Mouse (Mus musculus): ENCODE data around the gene Bex6. TPM values are rescaled to one million over a fixed set of nuclear protein-coding genes. Genes with fewer than 3 reads are reported as not detected.
A peak's percentile ranks its signal among the peaks of the same experiment; 100 is the strongest.

The Bex6 gene
- polyA plus RNA-seq (2015; fragmentation: Nextera tagmentation; extraction: Ambion mirVana): 1.3 and 1.5 TPM in 2 replicates

DNA sequence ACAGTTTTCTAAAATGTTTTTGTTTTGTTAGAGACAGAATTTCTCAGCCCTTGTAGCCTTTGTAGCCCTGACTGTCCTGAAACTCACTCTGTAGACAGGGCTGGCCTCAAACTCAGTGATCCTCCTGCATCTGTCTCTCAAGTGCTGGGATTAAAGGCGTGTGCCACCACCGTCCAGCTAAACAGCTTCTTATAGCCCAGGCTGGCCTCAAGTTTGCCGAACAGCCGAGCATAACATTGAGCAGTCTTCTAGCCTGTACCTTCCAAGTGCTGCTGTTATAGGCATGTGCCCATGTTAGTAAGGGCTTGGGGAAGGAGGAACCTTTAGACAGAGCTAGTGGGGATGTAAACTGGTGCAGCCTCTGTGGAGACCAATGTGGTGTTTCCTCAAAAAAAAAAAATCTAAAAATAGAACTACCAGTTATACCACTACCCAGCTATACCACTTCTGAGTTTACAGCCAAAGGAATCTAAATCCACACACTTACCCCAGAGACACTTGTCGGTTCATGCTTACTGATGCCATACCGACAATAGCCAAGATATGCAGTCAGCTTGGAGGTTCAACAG, at the start of gene Bex6:
TSS of gene Bex6 (plus strand) at position 491 of the 569 bp plus-strand sequence.
- DNase-seq (no peak), ATAC-seq (ENCODE audit: low read depth) (no peak)
- H3K36me3 ChIP-seq: no peaks in the 10 kb centered on the region
- peak within 1 kb of the TSS; percentile 83; the same call in 1 of the 2 replicates for H3K27ac ChIP-seq
- 33% methylated on average over 6 of the region's 6 CpGs for WGBS (ENCODE audit: insufficient replicate concordance)
- no peak within 1 kb of the TSS for H3K9ac ChIP-seq
- H3K4me3 ChIP-seq (replicated peaks): no peak within 1 kb of the TSS
- no peak within 1 kb of the TSS for H3K4me2 ChIP-seq
- no peaks in the 10 kb centered on the region for H3K27me3 ChIP-seq
- H3K4me1 ChIP-seq (replicated peaks): peaks cover 26% of the 10 kb centered on the region
- no peaks in the 10 kb centered on the region for H3K9me3 ChIP-seq (replicated peaks)

DNA sequence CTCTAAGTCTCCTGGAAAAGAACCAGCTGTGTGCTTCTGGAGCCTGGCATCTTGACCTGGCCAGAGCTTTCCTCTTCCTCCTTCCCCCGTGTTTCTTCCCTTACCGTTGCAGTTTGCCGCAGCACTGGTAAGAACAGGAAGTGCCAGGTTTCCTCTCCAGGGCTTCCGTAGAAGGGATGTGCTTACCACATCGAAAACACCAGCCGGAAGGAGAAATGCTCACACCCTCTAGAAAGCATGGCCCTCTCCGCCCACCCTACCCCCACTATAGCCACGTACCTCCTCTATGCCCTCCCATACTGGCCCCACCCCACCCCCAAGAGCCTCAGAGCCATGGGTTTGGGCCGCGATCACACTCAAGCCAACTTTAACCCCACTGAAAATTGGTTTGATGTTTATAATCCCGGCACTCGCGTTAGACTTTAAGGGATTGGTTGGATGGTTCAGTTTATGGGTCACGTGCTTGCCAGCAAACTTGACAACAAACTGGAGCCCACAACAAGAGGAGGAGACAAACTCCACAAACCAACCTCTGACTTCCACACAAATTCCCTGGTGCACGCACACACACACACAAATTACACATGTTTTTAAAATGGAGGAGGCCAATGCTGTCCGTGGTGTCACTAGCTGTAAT, 49.3 kb upstream of the Bex6 start:
- WGBS (ENCODE audit: insufficient replicate concordance): 15% methylated on average over 16 of the region's 16 CpGs
- DNase-seq (peak; percentile 49), ATAC-seq (ENCODE audit: low read depth) (peak; percentile 86)
- peak overlapping the region; percentile 78 for H3K4me2 ChIP-seq
- H3K36me3 ChIP-seq: no peaks in the 10 kb centered on the region
- H3K27ac ChIP-seq: peak overlapping the region; percentile 53
- peaks cover 29% of the 10 kb centered on the region for H3K4me1 ChIP-seq (replicated peaks)
- H3K9ac ChIP-seq: peak overlapping the region; percentile 70
- H3K4me3 ChIP-seq (replicated peaks): peak overlapping the region; percentile 61
- no peaks in the 10 kb centered on the region for H3K9me3 ChIP-seq (replicated peaks)
- H3K27me3 ChIP-seq: no peaks in the 10 kb centered on the region

DNA sequence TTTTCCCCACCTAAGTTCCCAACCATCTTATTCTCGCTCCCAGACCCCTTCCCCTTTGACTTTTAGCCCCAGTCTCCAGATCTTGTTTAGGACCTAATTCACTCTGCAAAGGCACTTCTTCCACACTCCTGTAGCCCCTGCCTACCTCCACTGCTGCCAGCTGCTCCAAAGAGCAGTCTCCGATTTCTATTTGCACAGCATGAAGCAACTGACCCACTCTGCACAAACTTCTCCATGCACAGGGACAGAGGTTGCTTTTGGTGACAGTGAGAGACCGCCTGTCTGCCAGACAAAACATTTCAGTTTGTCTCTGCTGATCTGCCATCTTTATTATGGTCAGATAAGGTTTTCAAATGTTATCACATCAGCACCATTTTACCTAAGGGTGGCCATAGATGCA, 46.5 kb upstream of the Bex6 start:
- H3K4me3 ChIP-seq (replicated peaks): no peak overlapping the region
- no peaks in the 10 kb centered on the region for H3K36me3 ChIP-seq
- no peak overlapping the region for H3K4me2 ChIP-seq
- DNase-seq (no peak), ATAC-seq (ENCODE audit: low read depth) (no peak)
- 67% methylated on average over 3 of the region's 3 CpGs for WGBS (ENCODE audit: insufficient replicate concordance)
- H3K4me1 ChIP-seq (replicated peaks): peaks cover 29% of the 10 kb centered on the region
- no peaks in the 10 kb centered on the region for H3K9me3 ChIP-seq (replicated peaks)
- H3K27me3 ChIP-seq: no peaks in the 10 kb centered on the region
- H3K27ac ChIP-seq: no peak overlapping the region
- H3K9ac ChIP-seq: no peak overlapping the region

DNA sequence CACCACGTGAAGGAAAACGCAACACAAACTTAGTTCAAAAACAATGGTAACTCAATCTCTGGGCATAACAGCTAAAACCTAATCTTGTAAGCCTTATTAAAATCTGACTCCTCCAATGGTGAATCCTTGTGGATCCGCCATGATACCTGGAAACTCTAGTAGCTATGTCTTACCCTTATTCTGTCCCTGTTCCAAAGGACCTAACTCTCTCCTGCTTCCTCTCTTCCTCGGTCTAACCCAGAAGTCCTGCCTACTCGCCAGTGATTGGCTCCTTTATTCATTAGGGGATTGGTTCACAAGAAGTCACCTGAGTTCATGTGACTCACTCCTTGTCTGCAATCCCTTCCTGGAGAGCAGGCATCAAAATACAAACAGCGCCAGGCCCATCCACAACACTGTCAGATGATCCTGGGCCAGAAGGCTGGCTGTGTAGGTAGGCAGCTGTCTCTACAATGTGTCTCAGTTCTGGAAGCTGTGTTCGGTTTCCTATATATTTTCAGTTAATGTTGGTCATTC, 43.7 kb upstream of the Bex6 start:
- no peak overlapping the region for H3K4me3 ChIP-seq (replicated peaks)

DNA sequence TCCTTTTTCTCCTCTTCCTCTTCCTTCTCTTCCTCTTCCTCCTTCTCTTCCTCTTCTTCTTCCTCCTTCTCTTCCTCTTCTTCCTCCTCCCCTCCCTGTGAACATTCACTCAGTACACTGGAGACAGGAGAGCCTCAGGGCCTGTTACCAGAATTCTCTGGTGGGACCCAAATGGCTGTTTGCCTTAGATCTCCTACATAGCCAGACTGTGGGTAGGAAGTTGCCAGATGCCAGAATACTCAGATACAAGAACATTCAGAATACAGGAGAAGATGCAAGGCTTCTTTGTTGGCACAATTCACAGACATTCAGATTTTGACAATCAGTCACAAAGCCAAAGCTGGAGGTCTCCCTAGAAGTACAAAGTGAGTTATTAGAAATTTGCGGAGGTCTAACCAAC, 40.7 kb upstream of the Bex6 start:
- Histone ChIP-seq H3K4me2 (no peak overlapping the region), H3K4me3 (replicated peaks) (no peak overlapping the region), H3K9ac (no peak overlapping the region), H3K27me3 (no peaks in the 10 kb centered on the region), H3K9me3 (replicated peaks) (peaks cover 12% of the 10 kb centered on the region; the same call in 1 of the 2 replicates), H3K27ac (no peak overlapping the region), H3K36me3 (peaks cover 25% of the 10 kb centered on the region), H3K4me1 (replicated peaks) (0 out of 2 replicates have a peak, but pooled peaks cover 1% of the 10 kb centered on the region)
- 82% methylated on average over 1 of the region's 1 CpGs for WGBS (ENCODE audit: insufficient replicate concordance)
- DNase-seq: no peak
- no peak for ATAC-seq (ENCODE audit: low read depth)

More for the DNA sequence above, 43.7 kb upstream of the Bex6 start:
- ATAC-seq (ENCODE audit: low read depth) (no peak), DNase-seq (no peak)
- peaks cover 8% of the 10 kb centered on the region for H3K4me1 ChIP-seq (replicated peaks)
- no peak overlapping the region for H3K9ac ChIP-seq
- H3K4me2 ChIP-seq: no peak overlapping the region
- 75% methylated on average over 7 of the region's 7 CpGs for WGBS (ENCODE audit: insufficient replicate concordance)
- no peaks in the 10 kb centered on the region for H3K27me3 ChIP-seq
- H3K36me3 ChIP-seq: no peaks in the 10 kb centered on the region
- H3K9me3 ChIP-seq (replicated peaks): no peaks in the 10 kb centered on the region
- H3K27ac ChIP-seq: no peak overlapping the region

DNA sequence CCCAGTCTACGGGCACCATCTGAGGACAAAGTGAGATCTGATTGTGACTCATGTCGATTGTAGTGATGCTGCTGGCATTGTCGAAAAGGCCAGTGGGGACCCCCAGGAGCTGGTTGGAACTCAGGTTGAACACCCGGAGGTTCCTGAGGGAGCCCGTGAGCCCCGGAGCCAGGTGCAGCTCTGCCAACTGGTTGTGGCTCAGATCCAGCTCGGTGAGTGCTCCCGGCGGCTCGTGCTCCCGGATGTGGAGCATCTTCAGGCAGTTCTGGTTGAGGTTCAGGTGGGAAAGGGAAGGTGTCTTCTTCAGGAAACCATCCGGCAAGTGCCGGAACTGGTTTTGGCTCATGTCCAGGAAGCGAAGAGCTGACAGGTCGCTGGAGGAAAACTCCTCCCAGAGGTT, 35.9 kb upstream of the Bex6 start:
- no peak overlapping the region for H3K4me3 ChIP-seq (replicated peaks)
- peaks cover 64% of the 10 kb centered on the region for H3K36me3 ChIP-seq
- H3K4me2 ChIP-seq: no peak overlapping the region
- no peak overlapping the region for H3K9ac ChIP-seq
- DNase-seq (no peak), ATAC-seq (ENCODE audit: low read depth) (no peak)
- H3K9me3 ChIP-seq (replicated peaks): peaks cover 20% of the 10 kb centered on the region
- H3K27me3 ChIP-seq: no peaks in the 10 kb centered on the region
- peaks cover 5% of the 10 kb centered on the region; the same call in 1 of the 2 replicates for H3K4me1 ChIP-seq (replicated peaks)
- WGBS (ENCODE audit: insufficient replicate concordance): 86% methylated on average over 15 of the region's 15 CpGs
- no peak overlapping the region for H3K27ac ChIP-seq

DNA sequence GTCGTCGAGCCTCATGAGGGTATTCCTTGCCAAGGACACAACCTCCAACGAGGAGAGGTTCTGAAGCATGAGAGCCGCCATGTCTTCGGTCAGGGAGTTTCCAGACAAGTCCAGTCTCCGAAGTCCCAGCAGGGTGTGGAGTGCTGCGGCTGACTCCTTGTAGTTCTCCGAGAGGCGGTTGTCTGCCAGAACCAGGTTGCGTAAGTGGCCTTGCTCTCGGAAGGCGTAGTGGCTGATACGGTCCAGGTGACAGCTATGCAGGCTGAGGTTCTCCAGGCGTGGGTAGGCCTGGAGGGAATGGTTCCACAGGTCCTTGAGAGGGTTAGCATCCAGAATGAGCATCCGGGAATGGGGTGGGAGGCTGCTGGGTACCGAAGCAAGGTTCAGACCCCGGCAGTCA, 35.0 kb upstream of the Bex6 start:
- 86% methylated on average over 17 of the region's 17 CpGs for WGBS (ENCODE audit: insufficient replicate concordance)
- Histone ChIP-seq H3K9me3 (replicated peaks) (peaks cover 20% of the 10 kb centered on the region), H3K4me2 (no peak overlapping the region), H3K4me1 (replicated peaks) (peaks cover 5% of the 10 kb centered on the region; the same call in 1 of the 2 replicates), H3K4me3 (replicated peaks) (no peak overlapping the region), H3K36me3 (peaks cover 64% of the 10 kb centered on the region), H3K27ac (no peak overlapping the region), H3K9ac (no peak overlapping the region), H3K27me3 (no peaks in the 10 kb centered on the region)
- DNase-seq (no peak), ATAC-seq (ENCODE audit: low read depth) (no peak)

DNA sequence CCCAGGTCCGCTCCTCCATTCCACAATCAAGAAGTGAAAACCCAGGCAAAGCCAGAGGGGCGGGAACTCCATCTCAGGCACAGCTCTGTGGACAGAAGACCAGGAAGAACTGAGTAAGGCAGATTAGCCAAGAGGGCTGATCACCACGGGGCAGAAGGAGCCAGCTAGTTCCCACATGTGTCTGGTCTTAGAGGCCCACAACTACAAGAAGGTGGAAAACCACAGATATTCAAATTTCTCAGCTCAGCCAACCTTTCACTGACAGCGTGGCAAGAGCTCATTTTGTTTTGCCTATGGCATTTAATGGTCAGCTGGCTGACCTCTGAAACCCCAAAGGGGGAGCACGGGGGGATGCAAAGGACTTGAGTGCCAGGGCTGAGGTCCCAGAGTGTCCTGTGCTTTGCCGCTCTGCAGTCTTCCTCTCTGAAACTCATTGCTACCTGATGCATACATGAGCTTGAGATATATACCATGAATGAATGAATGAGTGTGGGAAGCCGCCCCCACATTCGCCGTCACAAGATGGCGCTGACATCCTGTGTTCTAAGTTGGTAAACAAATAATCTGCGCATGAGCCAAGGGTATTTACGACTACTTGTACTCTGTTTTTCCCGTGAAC, 31.9 kb upstream of the Bex6 start:
- H3K36me3 ChIP-seq: peaks cover 51% of the 10 kb centered on the region
- ATAC-seq (ENCODE audit: low read depth) (0 out of 2 replicates have a peak, but pooled peaks have one; percentile 29), DNase-seq (no peak)
- 71% methylated on average over 12 of the region's 13 CpGs for WGBS (ENCODE audit: insufficient replicate concordance)
- peak overlapping the region; percentile 27 for H3K4me3 ChIP-seq (replicated peaks)
- H3K27me3 ChIP-seq: no peaks in the 10 kb centered on the region
- H3K4me2 ChIP-seq: peak overlapping the region; percentile 44
- no peak overlapping the region; the same call in 1 of the 2 replicates for H3K9ac ChIP-seq
- H3K9me3 ChIP-seq (replicated peaks): peaks cover 20% of the 10 kb centered on the region
- peak overlapping the region; percentile 59 for H3K27ac ChIP-seq
- H3K4me1 ChIP-seq (replicated peaks): peaks cover 5% of the 10 kb centered on the region; the same call in 1 of the 2 replicates

DNA sequence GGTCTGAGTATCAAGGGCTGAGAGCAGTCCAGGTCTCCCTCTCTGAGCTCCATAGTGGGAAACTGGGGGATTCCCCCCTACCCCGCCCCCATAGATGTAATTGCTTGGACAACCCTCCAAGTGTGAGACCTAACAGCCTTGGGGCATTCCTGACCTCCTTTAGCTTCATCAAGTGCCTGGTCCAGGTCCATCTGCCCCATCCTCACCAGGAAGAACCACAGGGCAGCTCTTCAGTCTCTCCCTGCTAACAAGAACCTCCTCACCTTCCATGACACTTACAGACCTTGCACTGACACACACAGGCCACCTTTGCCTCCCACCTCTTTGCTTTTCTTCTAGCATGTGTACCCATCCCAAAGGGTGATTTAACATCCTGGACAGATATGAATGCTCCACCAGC, 25.6 kb upstream of the Bex6 start:
- Histone ChIP-seq H3K4me1 (replicated peaks) (no peaks in the 10 kb centered on the region; the same call in 1 of the 2 replicates), H3K27me3 (no peaks in the 10 kb centered on the region), H3K27ac (no peak overlapping the region), H3K4me3 (replicated peaks) (no peak overlapping the region), H3K36me3 (peaks cover 30% of the 10 kb centered on the region), H3K9ac (no peak overlapping the region), H3K9me3 (replicated peaks) (no peaks in the 10 kb centered on the region), H3K4me2 (no peak overlapping the region)
- DNase-seq (no peak), ATAC-seq (ENCODE audit: low read depth) (no peak)
- 88% methylated on average over 1 of the region's 1 CpGs for WGBS (ENCODE audit: insufficient replicate concordance)

DNA sequence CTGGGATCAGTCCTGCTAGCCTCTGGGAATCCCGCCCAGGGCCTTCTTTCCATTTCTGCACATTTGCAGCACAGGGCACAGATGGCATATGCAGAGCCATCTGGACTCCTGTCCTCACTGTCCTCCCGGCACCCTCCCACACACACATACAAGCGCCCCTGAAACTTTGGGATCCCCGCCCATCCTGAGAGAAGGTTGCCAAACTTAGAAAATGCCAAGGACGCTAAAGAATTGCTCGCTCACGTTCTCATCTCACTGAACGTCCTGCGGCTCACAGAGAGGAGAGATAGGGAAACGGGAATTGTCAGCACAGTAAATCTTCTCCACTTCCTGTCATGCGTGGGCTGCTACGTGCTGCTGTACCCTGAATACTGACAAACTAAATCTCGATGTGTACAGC, 25.2 kb upstream of the Bex6 start:
- ATAC-seq (ENCODE audit: low read depth): no peak
- Histone ChIP-seq H3K9me3 (replicated peaks) (no peaks in the 10 kb centered on the region), H3K36me3 (peaks cover 30% of the 10 kb centered on the region), H3K27ac (no peak overlapping the region), H3K4me1 (replicated peaks) (no peaks in the 10 kb centered on the region; the same call in 1 of the 2 replicates), H3K27me3 (no peaks in the 10 kb centered on the region), H3K4me2 (no peak overlapping the region), H3K9ac (no peak overlapping the region), H3K4me3 (replicated peaks) (no peak overlapping the region)
- WGBS (ENCODE audit: insufficient replicate concordance): 73% methylated on average over 13 of the region's 13 CpGs
- no peak for DNase-seq

DNA sequence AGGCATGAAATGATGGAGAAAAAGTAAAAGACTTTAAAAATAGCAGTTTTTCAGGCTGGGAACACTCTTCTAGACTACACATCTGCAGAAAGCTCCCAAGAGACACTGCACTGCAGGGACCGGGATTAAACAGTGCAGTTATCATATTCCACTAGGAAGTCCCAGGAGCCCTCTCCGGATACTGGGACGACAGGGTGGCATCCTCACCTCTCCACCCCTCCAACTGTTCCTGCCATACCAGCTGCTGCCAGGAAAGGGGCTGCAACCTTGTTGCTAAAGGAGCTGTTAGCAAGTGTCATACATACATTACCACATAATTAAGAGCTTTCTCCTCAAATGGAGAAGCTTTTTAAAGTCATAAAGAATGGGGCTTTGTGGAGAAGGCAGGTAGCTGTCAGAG, 22.9 kb upstream of the Bex6 start:
- DNase-seq: no peak

More for the DNA sequence above, 22.9 kb upstream of the Bex6 start:
- Histone ChIP-seq H3K27ac (no peak overlapping the region), H3K4me3 (replicated peaks) (no peak overlapping the region), H3K36me3 (peaks cover 39% of the 10 kb centered on the region), H3K9ac (no peak overlapping the region), H3K4me2 (no peak overlapping the region), H3K27me3 (no peaks in the 10 kb centered on the region), H3K4me1 (replicated peaks) (peaks cover 10% of the 10 kb centered on the region), H3K9me3 (replicated peaks) (no peaks in the 10 kb centered on the region)
- 71% methylated on average over 3 of the region's 3 CpGs for WGBS (ENCODE audit: insufficient replicate concordance)
- no peak for ATAC-seq (ENCODE audit: low read depth)
